Mouse (Mus musculus) kidney, postnatal 4 days (tissue): ENCODE data around the gene Araf.
A peak's percentile ranks its signal among the peaks of the same experiment; 100 is the strongest.
"Not testable (repeated sequence)": the region's sequence is repeated elsewhere in the genome, so short reads cannot be mapped to it uniquely, and the experiment has no call there.

ENCODE experiments used
- DNase-seq, 2 experiments: peaks; one replicate each; pipeline ENCODE4 v3.0.0; 2021; ENCODE audit warnings: mixed read lengths in 2 of 2

The Araf gene

DNA sequence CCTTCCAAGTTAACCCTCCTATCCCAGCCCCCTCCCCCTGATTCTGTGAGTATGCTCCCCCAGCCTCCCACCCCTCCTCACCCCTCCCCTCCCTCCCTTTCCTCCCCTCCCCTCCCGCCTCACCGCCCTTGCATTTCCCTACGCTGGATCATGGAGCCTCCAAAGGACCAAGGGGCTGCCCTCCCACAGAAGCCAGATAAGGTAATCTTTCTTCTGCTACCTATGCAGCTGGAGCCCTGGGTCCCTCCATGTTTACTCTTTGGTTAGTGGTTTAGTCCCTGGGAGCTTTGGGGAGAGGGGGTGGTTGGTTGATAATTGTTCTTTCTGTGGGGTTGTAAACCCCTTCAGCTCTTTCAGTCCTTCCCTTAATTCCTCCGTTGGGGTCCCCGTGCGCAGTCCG is at the start of gene Araf:
TSS of gene Araf (plus strand) at position 134 of the 400 bp plus-strand sequence.
- no peak for DNase-seq

DNA sequence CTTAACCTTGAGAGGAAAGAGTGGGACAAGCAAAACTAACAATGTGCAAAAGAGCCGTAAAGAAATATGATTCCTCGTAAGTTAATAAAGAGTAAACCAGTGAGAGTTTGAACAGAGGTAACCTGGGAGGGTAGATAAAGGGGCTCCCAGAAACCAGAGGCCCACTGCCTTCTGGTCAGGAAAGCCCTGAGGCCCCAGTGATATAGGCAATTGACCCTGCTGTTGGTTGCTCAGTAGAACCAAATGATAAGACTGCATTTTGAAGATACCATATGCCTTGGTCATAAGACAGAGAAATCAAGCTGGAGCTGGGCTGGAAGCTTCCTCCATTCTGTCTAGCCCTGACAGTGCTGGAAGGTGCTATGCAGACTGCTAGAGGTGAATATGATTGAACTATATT is 48.8 kb upstream of the Araf start:
- no peak for DNase-seq

DNA sequence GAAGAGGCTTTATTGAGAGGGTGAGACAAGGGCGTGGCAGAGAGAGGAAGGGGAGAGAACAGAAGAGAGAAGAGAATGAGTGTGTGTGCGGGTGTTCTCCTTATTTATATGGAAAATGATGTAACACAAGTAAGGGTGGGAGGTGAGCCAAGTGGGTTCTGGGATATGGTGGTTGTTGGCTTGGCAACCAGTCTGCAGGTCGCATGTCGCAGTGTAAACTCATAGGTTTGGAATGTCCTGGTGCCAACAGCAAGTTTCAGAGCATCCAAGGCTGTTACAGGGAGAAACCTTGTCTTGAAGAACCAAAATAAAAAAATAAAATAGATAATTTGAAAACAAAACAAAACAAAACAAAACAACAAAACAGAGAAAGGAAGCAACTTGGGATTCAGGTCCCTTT is 36.4 kb upstream of the Araf start:
- no peak for DNase-seq

DNA sequence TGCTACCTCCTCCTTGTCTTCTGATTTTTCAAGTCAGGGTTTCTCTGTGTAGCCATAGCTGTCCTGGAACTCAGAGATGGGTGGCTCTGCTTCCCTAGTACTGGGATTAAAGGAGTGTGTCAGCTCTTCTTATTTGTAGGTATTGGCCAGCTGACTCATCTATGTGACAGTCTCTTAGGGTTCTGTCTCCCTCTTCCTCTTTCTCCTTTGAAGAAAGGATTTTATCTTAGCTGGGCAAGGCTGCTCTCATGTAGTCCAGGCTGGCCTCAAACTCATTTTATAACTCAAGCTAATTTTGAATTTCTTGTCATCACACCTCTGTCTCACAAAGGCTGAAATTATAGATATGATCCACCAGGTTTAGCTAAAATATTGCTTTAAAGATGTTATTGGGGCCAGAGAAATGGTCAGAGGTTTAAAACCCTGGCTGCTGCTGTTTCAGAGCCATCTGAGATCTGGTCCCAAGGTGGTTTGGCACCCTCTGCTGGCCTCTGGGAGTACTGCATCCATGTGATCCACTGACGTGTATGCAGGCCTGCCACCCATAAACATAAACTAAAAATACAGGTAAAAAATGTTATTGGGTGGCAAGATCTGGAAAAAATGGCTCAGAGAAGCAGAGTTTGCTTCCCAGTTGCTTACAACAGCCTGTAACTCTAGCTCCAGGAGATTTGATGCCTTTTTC is 26.8 kb upstream of the Araf start:
- DNase-seq, result peak; percentile 89 to 91

DNA sequence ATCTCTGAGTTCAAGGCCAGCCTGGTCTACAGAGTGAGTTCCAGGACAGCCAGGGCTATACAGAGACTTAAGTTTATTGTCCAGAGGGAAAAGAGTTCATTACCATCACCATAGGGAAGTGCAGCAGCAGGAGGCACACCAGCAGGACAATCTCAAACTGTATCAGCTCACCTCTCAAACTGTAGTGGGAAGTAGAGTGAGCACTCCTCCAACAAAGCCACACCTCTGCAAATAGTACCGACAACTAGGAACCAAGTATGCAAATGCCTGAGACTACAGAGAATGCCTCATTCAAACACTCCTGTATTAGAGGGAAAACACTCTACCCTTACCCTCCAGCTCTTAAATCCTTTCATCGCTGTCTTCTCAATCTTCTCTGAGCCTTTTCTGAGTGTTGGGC is 25.9 kb upstream of the Araf start:
- DNase-seq, result no peak

DNA sequence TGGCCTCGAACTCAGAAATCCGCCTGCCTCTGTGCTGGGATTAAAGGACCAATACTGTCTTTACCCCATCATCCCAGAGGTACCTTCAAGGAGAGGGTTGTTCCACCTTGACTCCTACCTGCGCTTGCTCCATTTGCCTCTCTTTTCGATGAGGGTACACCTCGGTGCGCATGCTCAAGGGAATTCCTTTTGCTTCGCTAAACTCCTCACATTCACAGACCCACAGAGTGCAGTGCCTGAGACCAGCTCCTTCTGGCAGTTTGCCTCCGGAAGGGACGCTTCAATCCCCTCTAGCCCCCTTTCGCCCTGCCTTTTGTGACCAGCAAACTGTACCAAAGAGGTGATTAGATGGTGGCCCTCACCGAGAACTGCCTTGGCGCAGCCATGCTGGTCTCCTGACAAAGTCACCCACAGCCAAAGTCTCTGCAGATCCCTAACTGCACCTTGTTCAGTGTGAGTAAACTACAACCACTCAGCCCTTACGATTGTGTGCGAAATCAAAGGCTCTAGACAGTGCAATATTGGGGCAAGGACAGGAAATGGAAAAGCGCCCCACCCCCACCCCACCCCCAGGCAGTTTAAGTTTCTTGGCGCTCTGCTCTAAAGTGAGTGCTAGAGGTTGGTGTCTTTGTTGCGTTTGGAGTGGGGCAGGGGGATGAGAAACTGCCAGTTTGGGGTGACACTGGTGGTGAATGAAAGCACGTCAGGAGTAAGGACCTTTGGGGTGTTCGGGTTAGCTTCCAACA is 22.2 kb upstream of the Araf start:
- peak in 1 of 2 experiments; percentile 1 for DNase-seq

DNA sequence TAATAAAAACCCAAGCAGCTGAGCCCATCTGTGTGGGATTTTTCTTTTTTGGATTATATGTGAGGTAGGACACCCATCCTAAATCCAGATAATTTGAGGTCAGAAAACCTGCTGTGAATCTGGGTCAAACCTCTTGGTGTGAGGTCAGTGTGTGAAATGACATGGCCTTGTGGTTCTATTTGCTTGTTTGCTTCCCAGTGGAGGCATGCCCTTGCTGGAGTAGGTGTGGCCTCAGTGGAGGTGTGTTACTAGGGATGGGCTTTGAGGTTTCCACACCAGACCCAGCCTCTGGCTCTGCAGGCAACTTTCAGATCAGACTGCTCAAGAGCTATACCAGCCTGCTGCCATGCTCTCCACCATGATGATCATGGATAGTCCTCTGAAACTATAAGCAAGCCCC is 20.0 kb upstream of the Araf start:
- no peak for DNase-seq

DNA sequence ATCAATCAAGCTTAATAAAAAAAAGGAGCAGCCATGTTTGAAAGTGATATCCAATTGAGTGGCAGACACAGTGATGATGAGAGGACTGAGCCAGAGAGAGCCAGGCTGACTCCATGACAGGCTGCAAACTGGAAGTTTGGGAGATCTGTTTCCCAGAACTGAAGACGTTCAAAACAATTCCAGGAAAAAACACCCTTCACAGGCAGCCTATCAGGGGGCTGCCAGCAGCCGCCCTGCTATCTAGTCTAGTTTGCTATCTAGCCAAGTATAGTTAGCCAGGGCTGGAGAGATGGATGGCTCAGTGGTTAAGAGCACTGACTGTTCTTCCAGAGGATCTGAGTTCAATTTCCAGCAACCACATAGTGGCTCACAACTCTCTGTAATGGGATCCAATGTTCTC is 10.3 kb upstream of the Araf start:
- DNase-seq, result no peak

DNA sequence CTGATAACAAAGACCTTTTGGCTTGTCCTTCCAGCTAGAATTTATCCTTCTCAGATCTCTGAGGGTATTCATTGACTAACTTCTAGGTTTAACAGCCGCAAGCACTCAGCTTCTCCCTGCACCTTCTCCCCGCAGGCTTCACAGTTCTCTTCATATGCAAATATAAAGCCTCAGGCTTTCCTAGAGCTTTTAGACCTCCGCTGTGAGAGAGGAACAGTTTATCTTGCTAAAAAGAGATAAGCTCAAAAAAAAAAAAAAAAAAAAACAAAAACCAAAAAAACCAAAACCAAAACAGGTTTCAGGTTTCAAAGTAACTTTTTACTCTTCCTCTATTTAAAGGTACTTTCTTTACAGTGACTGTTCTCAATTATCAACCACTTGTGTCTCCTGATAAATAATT is 5.2 kb upstream of the Araf start:
- no peak for DNase-seq

DNA sequence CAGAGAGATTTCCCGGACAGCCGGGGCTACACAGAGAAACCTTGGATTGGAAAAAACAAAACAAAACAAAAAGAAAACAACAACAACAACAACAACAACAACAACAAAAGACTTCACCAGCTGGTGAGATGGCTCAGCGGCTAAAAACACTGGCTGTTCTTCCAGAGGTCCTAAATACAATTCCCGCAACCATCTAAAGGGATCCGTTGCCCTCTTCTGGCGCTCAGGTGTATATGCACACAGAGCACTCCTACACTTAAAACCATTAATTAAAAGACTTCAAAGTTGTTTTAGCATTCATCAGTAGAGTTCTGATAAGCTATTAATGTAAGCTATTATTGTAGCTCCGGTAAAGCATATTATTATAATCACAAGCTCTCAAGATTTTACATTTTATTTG is 4.4 kb upstream of the Araf start:
- no peak for DNase-seq

DNA sequence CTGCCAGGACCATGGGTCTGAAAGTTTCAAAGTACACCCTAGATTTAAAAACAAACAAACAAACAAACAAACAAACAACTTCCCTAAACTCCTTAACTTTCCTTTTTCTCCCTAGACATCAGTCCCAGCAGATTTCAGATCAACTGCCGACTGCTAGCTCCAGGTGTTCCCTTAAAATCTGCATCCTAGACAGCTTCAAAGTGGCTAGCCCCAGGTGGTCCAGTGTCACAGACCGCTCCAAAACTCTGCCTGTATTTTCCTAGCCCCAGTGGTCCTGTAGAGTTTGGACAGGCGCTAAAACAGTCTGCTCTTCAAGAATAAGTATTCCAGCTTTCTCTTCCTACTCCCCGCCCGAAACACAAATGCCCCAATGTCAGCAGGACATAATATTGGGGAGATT is 3.4 kb upstream of the Araf start:
- DNase-seq, result no peak

DNA sequence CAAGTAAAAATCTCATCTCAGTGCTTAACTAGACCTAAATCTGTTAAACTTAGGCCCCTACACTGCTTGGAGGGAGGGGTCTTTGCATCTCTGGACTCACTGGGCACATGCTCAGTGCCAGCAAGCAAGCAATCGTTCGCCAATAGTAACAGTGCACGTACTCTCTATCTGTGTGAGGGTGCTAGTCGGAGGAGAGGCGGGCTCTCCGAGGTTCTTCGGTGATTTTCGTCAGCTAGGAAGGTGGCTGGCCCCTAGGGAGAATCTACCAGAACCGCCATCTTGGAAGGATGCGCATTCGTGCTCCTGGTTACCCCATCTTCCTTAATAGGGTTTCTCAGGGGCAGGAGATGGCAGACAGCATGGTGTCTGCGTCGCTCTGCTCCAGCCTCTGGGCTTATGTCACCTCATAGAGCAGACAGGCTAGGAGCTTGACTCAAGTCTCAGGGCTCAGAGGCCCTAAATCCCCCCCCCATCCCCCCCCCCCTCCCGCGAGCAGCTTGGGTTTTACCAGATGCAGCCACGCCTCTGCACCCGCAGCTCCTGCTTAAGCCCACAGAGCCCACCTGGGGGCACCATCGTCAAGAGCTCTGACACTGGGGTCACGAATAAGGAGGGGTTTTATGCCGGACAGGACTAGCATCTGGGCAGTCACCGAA is 655 bp downstream of the Araf start:
- peak; percentile 74 to 84 for DNase-seq

DNA sequence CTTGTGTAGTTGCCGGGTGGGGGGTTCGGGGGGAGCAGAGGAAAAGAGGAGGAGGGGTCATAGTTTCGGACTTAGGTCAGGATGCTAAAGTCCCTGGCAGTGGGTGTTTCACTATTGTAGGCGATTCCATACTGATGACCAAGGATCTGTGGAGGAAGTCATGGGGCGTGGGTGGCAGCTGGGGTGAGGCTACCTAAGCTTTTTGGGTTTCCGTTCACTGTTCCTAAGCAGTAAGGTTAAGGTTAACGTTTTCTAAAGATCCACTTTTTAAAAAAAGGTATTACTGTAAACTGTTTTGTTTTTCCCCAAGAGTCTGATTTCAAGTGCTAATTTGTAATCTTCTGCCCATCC is 1.2 kb downstream of the Araf start:
- no peak for DNase-seq

DNA sequence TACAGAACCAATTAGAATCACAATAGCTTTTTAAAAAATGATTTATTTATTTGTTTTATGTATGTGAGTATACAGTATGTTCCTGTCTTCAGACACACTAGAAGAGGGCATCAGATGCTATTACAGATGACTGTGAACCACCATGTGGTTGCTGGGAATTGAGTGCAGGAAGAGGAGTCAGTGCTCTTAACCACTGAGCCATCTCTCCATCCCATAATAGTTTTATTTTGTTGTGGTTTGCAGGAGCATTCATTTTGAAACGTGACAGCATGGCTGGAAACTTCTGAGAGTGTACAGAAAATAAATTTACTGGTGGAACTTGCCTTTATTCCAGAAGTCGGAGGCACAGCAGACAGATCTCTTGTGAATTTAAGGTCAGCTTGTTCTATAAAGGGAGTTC is 3.8 kb downstream of the Araf start:
- DNase-seq, result no peak

DNA sequence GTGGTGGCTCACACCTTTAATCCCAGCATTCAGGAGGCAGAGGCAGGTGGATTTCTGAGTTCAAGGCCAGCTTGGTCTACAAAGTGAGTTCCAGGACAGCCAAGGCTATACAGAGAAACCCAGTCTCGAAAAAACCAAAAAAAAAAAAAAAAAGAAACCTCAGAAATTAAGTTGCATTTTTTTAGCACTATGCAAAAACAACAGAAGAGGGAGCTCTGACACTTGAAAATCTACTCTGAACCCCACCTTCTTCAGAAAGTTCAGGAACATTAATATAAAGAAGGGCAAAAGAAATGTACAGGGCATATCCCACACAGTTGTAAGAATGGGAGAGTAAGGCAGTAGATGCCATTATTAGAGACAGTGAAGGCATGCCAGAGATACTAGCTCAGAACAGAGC is 6.7 kb downstream of the Araf start:
- DNase-seq, result not testable (repeated sequence)

DNA sequence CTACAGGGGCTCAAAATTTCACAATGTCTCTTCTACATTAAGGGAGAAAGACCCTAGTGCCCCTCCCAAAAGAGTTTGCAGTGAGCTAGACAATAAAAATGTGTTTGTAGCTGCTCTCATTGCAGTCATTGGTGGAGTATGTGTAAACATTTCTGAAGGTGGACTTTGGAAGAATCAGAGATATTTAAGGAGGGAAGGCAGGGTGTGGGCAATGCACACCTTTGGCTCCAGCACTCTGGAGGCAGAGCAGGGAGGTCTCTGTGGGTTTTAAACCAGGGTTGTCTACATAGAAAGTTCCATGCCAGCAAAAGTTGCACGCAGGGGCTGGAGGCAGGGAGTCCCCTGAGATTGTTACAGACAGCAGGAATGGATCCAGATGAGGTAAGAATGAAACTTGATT is 8.7 kb downstream of the Araf start:
- no peak for DNase-seq

DNA sequence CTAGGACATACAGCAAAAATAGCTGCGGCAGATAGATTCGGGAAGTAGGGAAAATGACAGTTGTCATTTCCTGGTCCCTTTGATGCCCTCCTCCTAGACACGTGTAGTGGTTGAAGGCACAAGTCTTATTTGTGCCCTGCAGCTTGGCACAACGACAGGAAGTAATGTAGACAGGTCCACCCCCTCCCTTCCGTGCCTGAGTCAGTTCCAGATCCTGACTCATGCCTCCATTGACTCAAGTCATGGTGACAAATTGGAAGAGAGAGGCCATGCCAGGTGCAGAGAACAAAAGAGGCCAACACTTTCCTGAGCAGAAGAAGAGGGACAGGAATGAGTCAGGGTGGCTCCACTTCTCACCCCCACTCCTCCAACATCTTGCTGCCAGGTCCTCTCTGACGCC is 19.4 kb downstream of the Araf start:
- peak in 1 of 2 experiments; percentile 12 for DNase-seq

DNA sequence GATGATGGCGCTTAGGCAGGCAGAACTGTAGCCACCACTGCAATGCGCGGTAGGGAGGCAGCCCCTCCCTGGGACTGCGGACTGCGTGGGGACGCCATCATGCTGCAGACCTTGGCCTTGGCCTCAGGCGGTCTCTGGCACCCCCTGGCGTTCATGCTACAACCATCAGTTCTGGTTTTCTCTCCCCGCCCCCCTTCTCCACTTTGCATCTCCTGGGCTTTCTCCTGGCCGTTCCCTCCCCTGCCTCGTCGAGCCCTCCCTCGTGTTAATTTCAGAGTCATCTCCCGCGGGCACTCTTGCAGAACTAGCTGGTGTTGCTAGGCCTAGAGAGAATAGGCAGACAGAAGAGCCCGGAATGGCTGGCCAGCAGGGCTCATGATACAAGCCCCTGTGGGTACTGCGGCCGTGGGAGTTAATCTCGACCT is 21.6 kb downstream of the Araf start:
- DNase-seq, result peak; percentile 92 to 93

DNA sequence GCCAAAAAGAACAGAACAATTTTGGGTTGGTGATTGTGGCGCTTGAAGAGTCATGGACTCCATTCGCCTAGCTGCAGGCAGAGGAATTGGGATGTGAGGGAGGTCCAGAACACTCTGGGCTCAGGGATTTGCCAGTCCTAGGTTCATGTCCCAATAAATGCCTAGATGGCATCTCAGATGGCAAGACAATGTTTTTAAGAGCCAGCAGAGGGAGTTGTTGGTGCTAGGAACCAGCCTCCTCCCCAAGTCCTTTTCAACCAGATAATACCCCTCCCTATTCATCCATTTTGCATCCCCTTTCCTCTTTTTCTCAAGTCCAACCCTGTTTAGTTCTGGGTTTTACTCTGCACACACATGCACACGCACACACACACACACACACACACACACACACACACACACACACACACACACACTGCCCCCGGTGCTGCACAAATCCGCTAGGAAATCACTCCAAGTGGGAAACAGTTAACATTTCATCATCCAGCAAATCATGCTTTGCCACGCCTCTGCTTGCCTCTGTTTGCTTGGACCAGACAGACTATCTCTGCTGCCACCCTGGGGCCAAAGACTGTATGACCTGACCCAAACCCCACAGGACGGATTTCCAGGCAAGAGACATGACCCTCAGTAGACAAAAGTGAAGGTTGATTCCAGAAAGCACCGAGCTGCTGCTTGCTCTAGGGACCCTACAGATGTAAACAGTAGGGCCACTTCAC is 22.3 kb downstream of the Araf start:
- peak; percentile 70 to 80 for DNase-seq

DNA sequence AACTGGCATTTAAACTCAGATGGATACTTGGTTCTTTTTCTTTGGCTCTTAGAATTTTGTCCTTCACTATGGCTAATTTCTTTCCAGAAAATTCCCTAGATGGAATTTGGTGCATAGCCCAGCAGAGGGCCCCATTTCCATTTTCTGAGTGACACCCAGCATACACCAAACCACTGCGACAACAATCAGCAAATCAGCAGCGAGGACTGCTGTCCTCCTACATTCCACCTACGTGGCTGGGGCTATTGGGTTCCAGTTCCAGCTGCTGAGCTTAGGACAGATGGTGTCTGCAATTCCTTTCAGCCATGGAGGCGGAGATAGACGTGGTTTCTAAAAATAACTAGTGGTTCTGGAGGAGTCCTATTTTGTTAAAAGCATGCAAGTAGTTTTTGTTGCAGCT is 31.3 kb downstream of the Araf start:
- DNase-seq, result peak; percentile 70 to 78

DNA sequence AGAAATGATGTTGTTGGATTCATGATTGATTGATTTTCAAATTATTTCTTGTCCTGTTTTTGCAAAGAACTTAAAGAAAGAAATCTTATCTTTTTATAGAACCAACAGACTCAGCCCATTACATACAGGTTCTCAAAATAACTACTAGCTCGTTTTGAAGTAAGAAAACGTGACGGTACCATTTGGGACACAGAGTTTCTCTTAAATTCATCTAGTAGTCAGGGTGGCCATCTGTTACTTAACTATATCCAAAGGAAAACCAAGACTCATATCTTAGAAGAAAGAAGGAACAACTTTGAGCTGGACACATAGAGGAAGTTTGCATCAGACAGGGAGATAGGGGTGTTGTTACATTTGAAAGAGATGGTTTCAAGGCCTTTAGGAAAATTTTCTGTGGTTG is 49.6 kb downstream of the Araf start:
- no peak for DNase-seq

DNA sequence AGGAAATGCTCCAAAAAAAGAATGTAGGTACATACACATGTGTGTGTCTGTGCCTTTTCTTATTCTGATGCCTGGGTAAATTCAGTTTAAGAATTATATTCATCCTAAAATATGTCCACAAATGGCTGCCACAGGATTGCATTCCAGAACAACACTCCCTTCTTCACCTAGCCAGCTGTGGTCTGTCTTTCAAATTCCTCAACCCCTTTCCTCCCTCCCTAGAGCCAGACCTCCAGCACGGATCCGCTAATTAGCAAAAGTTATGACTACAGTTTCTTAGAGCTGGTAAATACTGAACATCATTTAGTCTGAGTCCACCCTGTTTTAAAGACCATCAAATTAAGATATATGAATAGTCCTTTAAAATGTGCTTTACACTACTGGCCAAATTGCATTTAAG is 50.2 kb downstream of the Araf start:
- DNase-seq, result no peak

DNA sequence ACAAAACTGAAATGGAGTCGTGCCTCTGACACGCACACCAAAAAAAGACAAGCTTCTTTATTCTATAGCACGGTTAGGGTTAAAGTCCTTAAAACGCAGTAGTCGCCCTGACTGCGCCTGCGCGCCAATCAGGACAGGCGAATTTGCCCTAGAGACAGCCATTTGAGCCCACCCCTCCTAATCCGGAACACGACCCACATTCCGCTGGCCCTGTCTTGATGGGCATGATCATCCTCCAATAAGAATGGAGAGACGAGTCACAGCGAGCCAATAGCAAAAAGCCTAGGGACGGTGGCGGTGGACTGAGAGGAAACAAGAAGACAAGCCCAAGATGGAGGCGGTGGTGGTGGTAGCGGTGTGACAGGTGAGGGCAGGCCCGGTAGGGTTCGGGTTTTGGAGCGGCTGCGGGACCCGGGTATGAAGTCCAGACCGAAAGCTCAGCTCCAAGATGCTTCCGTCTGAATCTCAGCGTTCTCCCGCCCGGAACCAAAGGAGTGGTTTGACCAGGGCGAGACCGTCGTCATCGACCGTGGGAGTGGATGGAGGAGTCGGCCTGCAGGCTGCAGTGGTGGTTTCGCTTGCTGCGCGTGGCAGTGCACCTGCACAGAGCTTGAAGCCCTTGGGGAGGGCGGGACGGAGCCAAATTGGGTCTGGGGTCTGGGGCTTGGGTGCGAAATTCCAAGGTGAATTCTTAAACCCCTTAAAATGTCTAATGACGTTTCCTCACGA is 50.8 kb downstream of the Araf start:
- DNase-seq, result peak; percentile 85 to 93
